Comparison of ENCODE assay signal across 16 mouse cellular contexts in the genomic region with DNA sequence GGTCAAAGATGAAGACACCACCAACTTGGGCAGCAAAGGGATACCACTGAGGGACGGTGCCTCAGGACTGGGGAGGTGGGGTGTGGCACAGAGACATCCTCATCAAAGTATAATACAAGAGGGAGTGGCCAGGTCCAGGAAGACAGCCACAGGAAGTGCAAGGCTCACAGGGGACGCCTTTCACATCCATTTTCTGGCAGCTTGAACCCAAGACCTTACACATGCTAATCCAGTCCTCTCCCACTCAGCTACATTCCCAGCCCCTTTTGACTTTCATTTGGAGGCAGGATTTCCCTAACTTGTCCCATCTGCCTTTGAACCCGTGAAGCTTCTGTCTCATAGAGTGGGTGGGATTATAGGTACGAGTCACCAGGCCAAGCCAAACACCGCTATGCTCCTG.
"Had no signal": no experiment of that assay in that cellular context is flagged by ENCODE, and none has a peak within 500 bp of the region (broad histone marks: within the 10 kb centered on the region; RNA-seq: fewer than 3 reads in every experiment).

No protein-coding gene starts in this region.

- DNase-seq: lung, adult 18-20 months; lung, embryonic 14.5 days; lung, postnatal 10 days; lung, postnatal 4 days; midbrain, embryonic 14.5 days; right cerebral cortex, postnatal 14 days; thymus, adult 2 months; thymus, postnatal 25 days; thymus, postnatal 4 days had no signal

- H3K4me3 ChIP-seq: midbrain, embryonic 10.5 days; midbrain, embryonic 12.5 days; myocyte; neural tube, embryonic 13.5 days; stomach, embryonic 15.5 days had no signal

- H3K4me2 ChIP-seq: lung, embryonic 14.5 days; midbrain, embryonic 12.5 days; neural tube, embryonic 13.5 days; stomach, embryonic 15.5 days had no signal

- H3K9me3 ChIP-seq: midbrain, embryonic 10.5 days; midbrain, embryonic 12.5 days; neural tube, embryonic 13.5 days; stomach, embryonic 15.5 days had no signal

- H3K36me3 ChIP-seq: stomach, embryonic 15.5 days had no signal

- H3K27me3 ChIP-seq: midbrain, embryonic 12.5 days; neural tube, embryonic 13.5 days; stomach, embryonic 15.5 days had no signal

- H3K9ac ChIP-seq: lung, embryonic 14.5 days; midbrain, embryonic 12.5 days; neural tube, embryonic 13.5 days; stomach, embryonic 15.5 days had no signal

- H3K27ac ChIP-seq: midbrain, embryonic 10.5 days; midbrain, embryonic 12.5 days; neural tube, embryonic 13.5 days; stomach, embryonic 15.5 days; stomach, postnatal 0 days had no signal

- ATAC-seq: midbrain, embryonic 16.5 days had no signal
